Mouse (Mus musculus) heart, embryonic 11.5 days (tissue): ENCODE results near the gene Fam178b. TPM values are rescaled to one million over a fixed set of nuclear protein-coding genes. Genes with fewer than 3 reads are reported as not detected.
A peak's percentile ranks its signal among the peaks of the same experiment; 100 is the strongest.
"Not testable (repeated sequence)": the region's sequence is repeated elsewhere in the genome, so short reads cannot be mapped to it uniquely, and the experiment has no call there.

Experiments
- ATAC-seq: fragments of 200-750 bp; cut with Nextera tagmentation; replicated peaks from 2 replicates; pipeline ENCODE4 v1.8.0; 2017; ENCODE audit warnings: moderate library complexity; ENCODE audit not compliant: insufficient number of reproducible peaks, low FRiP score, low TSS enrichment
- H3K27ac ChIP-seq: fragments of 300-500 bp; sonication (generic); 2 replicates; pipeline ENCODE4 v1.5.1; 2014; ENCODE audit warnings: mild to moderate bottlenecking, low read depth, low read length
- H3K27me3 ChIP-seq: fragments of 300-500 bp; sonication (generic); 2 replicates; pipeline ENCODE4 v1.6.1; 2014; ENCODE audit warnings: mild to moderate bottlenecking, low read length, mixed read lengths; ENCODE audit not compliant: control insufficient read depth, insufficient read depth
- H3K36me3 ChIP-seq: fragments of 300-500 bp; sonication (generic); 2 replicates; pipeline ENCODE4 v1.6.1; 2014; ENCODE audit warnings: mild to moderate bottlenecking, low read length, moderate library complexity, mixed read lengths; ENCODE audit not compliant: control insufficient read depth, insufficient read depth
- H3K4me1 ChIP-seq: fragments of 300-500 bp; sonication (generic); 2 replicates; pipeline ENCODE4 v1.6.1; 2014; ENCODE audit warnings: low read length; ENCODE audit not compliant: control insufficient read depth, insufficient read depth
- H3K4me2 ChIP-seq: fragments of 300-500 bp; sonication (generic); 2 replicates; pipeline ENCODE4 v1.6.1; 2014; ENCODE audit warnings: mild to moderate bottlenecking, moderate library complexity
- H3K4me3 ChIP-seq: fragments of 300-500 bp; sonication (generic); 2 replicates; pipeline ENCODE4 v1.5.1; 2014; ENCODE audit warnings: low read depth, low read length
- H3K9ac ChIP-seq: fragments of 300-500 bp; sonication (generic); 2 replicates; pipeline ENCODE4 v1.6.1; 2014; ENCODE audit warnings: mild to moderate bottlenecking, low read depth, low read length, moderate library complexity
- H3K9me3 ChIP-seq: fragments of 300-500 bp; sonication (generic); replicated peaks from 2 replicates; pipeline ENCODE4 v1.6.1; 2016; ENCODE audit warnings: low read length; ENCODE audit not compliant: control insufficient read depth
- WGBS: fragments of 180-500 bp; shearing (Covaris S2); extraction: QIAGEN DNeasy Blood & Tissue Kit; methylation state at CpG from one replicate; pipeline ENCODE4 v1.1.7; 2014; ENCODE audit not compliant: insufficient replicate concordance; 5-methylcytosine and 5-hydroxymethylcytosine counted together
- polyA plus RNA-seq: library from polyadenylated mRNA; unstranded; fragments of >200 nt; fragmentation: Nextera tagmentation; extraction: Ambion mirVana; gene quantifications from 2 replicates; pipeline ENCODE4 v1.2.1, GENCODE M21; 2014

Gene Fam178b
- polyA plus RNA-seq, 1 experiment from 2014 or later, result 3.5 TPM

GRCm38 (mm10) chr1:36541844-36542243, 141.1 kb downstream of the Fam178b start:
- no peak overlapping the region for H3K9ac ChIP-seq
- no peak overlapping the region for H3K27ac ChIP-seq
- no peak overlapping the region for H3K4me3 ChIP-seq
- 88% methylated on average over 16 of the region's 16 CpGs for WGBS
- H3K36me3 ChIP-seq, result peaks cover 12% of the 10 kb centered on the region
- H3K4me1 ChIP-seq, result peaks cover 18% of the 10 kb centered on the region
- no peak overlapping the region for H3K4me2 ChIP-seq
- H3K27me3 ChIP-seq, result no peaks in the 10 kb centered on the region
- ATAC-seq, result no peak
- no peaks in the 10 kb centered on the region for H3K9me3 ChIP-seq

DNA sequence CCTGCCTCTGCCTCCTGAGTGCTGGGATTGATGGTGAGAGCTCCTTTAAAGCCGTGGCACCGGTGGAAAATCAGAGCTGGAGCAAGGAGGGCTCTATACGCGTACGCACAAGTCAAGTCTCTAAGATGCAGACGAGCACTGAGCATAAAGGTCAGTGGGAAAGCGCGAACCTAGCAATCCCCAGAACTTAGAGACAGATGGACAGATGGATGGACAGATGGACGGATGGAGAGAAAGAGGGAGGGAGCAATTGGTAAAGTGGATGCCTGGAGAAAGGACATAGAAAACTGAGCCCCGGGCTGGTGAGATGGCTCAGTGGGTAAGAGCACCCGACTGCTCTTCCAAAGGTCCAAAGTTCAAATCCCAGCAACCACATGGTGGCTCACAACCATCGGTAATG, 142.2 kb downstream of the Fam178b start:
- H3K9me3 ChIP-seq, result no peaks in the 10 kb centered on the region
- H3K27ac ChIP-seq, result no peak overlapping the region
- no peak overlapping the region for H3K4me2 ChIP-seq
- 90% methylated on average over 12 of the region's 12 CpGs for WGBS
- no peak overlapping the region for H3K9ac ChIP-seq
- ATAC-seq, result no peak
- H3K27me3 ChIP-seq, result no peaks in the 10 kb centered on the region
- H3K4me3 ChIP-seq, result no peak overlapping the region
- H3K36me3 ChIP-seq, result peaks cover 12% of the 10 kb centered on the region
- peaks cover 20% of the 10 kb centered on the region for H3K4me1 ChIP-seq

DNA sequence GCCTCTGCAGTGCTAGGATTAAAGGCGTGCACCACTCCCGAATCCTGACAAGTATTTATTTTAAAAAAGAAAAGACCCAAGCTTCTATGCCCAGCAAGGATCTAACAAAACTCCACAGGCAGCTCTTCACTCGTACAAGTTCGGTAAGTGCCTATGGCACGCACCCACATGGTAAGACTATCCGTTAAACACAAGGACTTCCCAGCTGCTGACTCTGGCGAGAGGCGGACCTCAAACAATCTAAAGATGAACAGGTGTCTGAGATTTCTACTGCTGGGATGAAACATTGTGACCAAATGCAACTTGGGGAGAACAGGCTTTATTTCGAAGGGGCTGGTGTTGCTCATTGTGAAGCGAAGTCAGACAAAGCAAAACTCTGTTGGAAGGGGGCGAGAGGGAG, 142.9 kb downstream of the Fam178b start:
- Histone ChIP-seq H3K36me3 (peaks cover 12% of the 10 kb centered on the region), H3K9ac (no peak overlapping the region), H3K9me3 (no peaks in the 10 kb centered on the region), H3K4me1 (peaks cover 25% of the 10 kb centered on the region), H3K4me3 (no peak overlapping the region), H3K27me3 (no peaks in the 10 kb centered on the region), H3K27ac (no peak overlapping the region), H3K4me2 (no peak overlapping the region)
- 91% methylated on average over 11 of the region's 11 CpGs for WGBS
- ATAC-seq, result no peak

DNA sequence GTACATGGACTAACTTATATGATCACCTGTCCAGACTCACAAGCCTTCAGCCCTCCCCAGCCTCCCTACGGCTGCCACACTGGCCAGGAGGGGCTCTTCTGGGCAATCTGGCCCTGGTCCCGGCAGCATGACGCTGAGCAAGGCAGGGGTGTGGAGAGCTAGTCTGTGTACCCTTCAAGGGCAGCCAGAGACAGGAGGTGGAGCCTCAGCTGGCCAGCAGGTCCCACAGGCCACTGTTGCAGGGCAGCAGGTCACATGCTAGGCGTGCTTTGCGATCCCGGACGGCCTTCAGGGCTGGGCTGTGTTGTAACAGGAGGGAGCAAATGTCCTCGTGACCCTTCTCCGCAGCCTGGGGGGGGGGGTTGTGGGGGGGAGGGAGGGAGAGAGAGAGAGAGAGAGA, 143.8 kb downstream of the Fam178b start, which contains the start of gene Gm42417:
TSS of gene Gm42417 (minus strand) at position 244 of the 400 bp plus-strand sequence.
- H3K36me3 ChIP-seq, result peaks cover 12% of the 10 kb centered on the region

DNA sequence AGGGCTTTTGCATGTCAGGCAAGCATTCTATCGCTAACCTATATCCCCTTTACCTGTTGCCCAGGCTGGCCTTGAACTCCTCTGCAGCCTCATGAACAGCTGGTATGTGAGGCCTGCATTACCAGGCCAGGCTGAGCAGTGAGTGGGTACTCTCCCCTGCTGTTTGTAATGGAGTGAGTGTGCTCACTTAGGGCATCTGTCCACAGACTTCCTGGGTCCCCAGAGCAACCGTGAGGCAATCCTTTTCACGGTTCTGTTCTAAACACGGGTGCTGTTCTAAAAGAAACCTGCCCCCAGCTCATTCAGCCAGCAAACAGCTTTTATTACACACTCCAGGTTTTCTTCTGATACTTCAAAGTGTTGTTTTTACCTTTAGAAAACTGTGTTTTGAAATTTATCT, 144.3 kb downstream of the Fam178b start:
- no peak overlapping the region for H3K9ac ChIP-seq
- no peak overlapping the region for H3K4me3 ChIP-seq
- no peaks in the 10 kb centered on the region for H3K27me3 ChIP-seq
- no peaks in the 10 kb centered on the region for H3K9me3 ChIP-seq
- ATAC-seq, result no peak
- 78% methylated on average over 4 of the region's 4 CpGs for whole genome bisulfite sequencing
- H3K27ac ChIP-seq, result peak overlapping the region; percentile 71
- peaks cover 12% of the 10 kb centered on the region for H3K36me3 ChIP-seq
- H3K4me2 ChIP-seq, result no peak overlapping the region
- peaks cover 33% of the 10 kb centered on the region for H3K4me1 ChIP-seq

More for the DNA sequence above, 143.8 kb downstream of the Fam178b start, which contains the start of gene Gm42417:
- Histone ChIP-seq H3K27me3 (no peaks in the 10 kb centered on the region), H3K4me3 (no peak within 1 kb of the TSS), H3K4me1 (peaks cover 29% of the 10 kb centered on the region), H3K9ac (peak within 1 kb of the TSS; percentile 22; the same call in 1 of the 2 replicates), H3K27ac (peak within 1 kb of the TSS; percentile 71), H3K9me3 (no peaks in the 10 kb centered on the region), H3K4me2 (no peak within 1 kb of the TSS)
- peak; percentile 69 for ATAC-seq
- 40% methylated on average over 9 of the region's 9 CpGs for WGBS

GRCm38 (mm10) chr1:36536783-36537182, 146.2 kb downstream of the Fam178b start, which contains the start of gene Ankrd23:
Gene Ankrd23 (minus strand): TSS chr1:36536883.
- 78% methylated on average over 9 of the region's 9 CpGs for WGBS
- not testable (repeated sequence) for H3K4me2 ChIP-seq

DNA sequence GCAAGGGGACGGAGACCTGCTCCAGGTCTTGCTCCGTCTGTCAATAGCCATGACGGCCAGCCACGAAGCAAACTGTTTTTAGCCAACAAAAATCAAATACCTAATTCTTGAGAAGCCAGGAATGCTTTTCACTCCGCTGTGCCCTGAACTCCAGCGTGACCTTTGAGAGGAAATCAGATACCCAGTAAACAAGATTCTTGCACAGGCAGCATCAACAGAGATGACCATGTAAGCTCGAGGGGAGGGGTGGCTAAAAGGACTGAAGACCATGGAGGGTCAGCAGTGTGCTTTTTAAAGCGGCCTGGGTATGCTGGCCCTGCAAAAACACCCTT, 146.6 kb downstream of the Fam178b start:
- no peaks in the 10 kb centered on the region for H3K9me3 ChIP-seq
- 38% methylated on average over 8 of the region's 8 CpGs for WGBS
- no peak overlapping the region for H3K4me3 ChIP-seq
- H3K27me3 ChIP-seq, result no peaks in the 10 kb centered on the region
- H3K9ac ChIP-seq, result no peak overlapping the region
- no peak overlapping the region for H3K4me2 ChIP-seq
- peaks cover 6% of the 10 kb centered on the region for H3K36me3 ChIP-seq
- peaks cover 32% of the 10 kb centered on the region for H3K4me1 ChIP-seq
- H3K27ac ChIP-seq, result peak overlapping the region; percentile 48
- ATAC-seq, result no peak

More at GRCm38 (mm10) chr1:36536783-36537182, 146.2 kb downstream of the Fam178b start, which contains the start of gene Ankrd23:
- H3K4me1 ChIP-seq, result peaks cover 30% of the 10 kb centered on the region
- H3K27me3 ChIP-seq, H3K4me3 ChIP-seq, ATAC-seq, H3K9ac ChIP-seq, H3K9me3 ChIP-seq: not testable (repeated sequence)
- H3K27ac ChIP-seq, result peak within 1 kb of the TSS; percentile 48
- H3K36me3 ChIP-seq, result peaks cover 11% of the 10 kb centered on the region

GRCm38 (mm10) chr1:36535477-36536396, 147.2 kb downstream of the Fam178b start:
- Histone ChIP-seq H3K4me2 (no peak overlapping the region), H3K4me3 (no peak overlapping the region), H3K4me1 (peaks cover 32% of the 10 kb centered on the region), H3K27ac (peak overlapping the region; percentile 48), H3K36me3 (peaks cover 3% of the 10 kb centered on the region), H3K27me3 (no peaks in the 10 kb centered on the region), H3K9me3 (no peaks in the 10 kb centered on the region), H3K9ac (no peak overlapping the region)
- WGBS, result 73% methylated on average over 11 of the region's 11 CpGs
- ATAC-seq, result no peak
